9 mouse cellular contexts compared by ENCODE assay signal in genomic region chr1:131797202-131797909, GRCm38 (mm10). TPM values are rescaled to one million over a fixed set of nuclear protein-coding genes. Genes with fewer than 3 reads are reported as not detected.
DNase-seq lines count a peak whose midpoint lies in the region; ATAC-seq and TF ChIP-seq lines count a peak whose summit lies in the region.
"Had no signal": no experiment of that assay in that cellular context is flagged by ENCODE, and none has a peak within 500 bp of the region (broad histone marks: within the 10 kb centered on the region; RNA-seq: fewer than 3 reads in every experiment).

Pm20d1 (plus strand) TSS chr1:131797381.

- no peak for TF ChIP-seq CTCF in lung, embryonic 14.5 days (IDR thresholded peaks at IDR 0.05; ENCODE audit: low read depth)
- no peak for TF ChIP-seq CTCF in olfactory bulb, adult 2 months (IDR thresholded peaks at IDR 0.05; ENCODE audit: insufficient read depth, low read depth, low read length)

- peaks cover 9% of the 10 kb centered on the region for H3K4me1 ChIP-seq in heart, embryonic 16.5 days (ENCODE audit: control insufficient read depth, insufficient read depth, low read length)
- no peaks in the 10 kb centered on the region for H3K4me1 ChIP-seq in kidney, embryonic 16.5 days (ENCODE audit: insufficient read depth, low read length)
- H3K4me1 ChIP-seq in lung, embryonic 14.5 days (ENCODE audit: insufficient read depth), result no peaks in the 10 kb centered on the region
- peaks cover 6% of the 10 kb centered on the region for H3K4me1 ChIP-seq in olfactory bulb, adult 2 months (ENCODE audit: control insufficient read depth, insufficient read depth, low read length)

- peak within 1 kb of the TSS; percentile 61 for H3K27ac ChIP-seq in heart, embryonic 16.5 days (ENCODE audit: low read length)
- no peak within 1 kb of the TSS for H3K27ac ChIP-seq in kidney, embryonic 16.5 days (ENCODE audit: low read length)
- H3K27ac ChIP-seq in lung, embryonic 14.5 days (ENCODE audit: low read depth), result no peak within 1 kb of the TSS
- H3K27ac ChIP-seq in olfactory bulb, adult 2 months (ENCODE audit: insufficient read depth, low read depth, low read length), result no peak within 1 kb of the TSS

- H3K9me3 ChIP-seq in heart, embryonic 16.5 days (replicated peaks; ENCODE audit: control insufficient read depth, low read length), result no peaks in the 10 kb centered on the region
- H3K9me3 ChIP-seq in kidney, embryonic 16.5 days (ENCODE audit: low read length), result no peaks in the 10 kb centered on the region
- H3K9me3 ChIP-seq in lung, embryonic 14.5 days (ENCODE audit: low read depth, low read length), result no peaks in the 10 kb centered on the region
- H3K9me3 ChIP-seq: G1E had no signal

- TF ChIP-seq POLR2A in olfactory bulb, adult 2 months (IDR thresholded peaks at IDR 0.05; ENCODE audit: insufficient read depth, low read depth, low read length), result no peak

- H3K9ac ChIP-seq in heart, embryonic 16.5 days (ENCODE audit: low read length), result peak within 1 kb of the TSS; percentile 70
- H3K9ac ChIP-seq in kidney, embryonic 16.5 days (replicated peaks; ENCODE audit: low read length), result peak within 1 kb of the TSS; percentile 63
- H3K9ac ChIP-seq in lung, embryonic 14.5 days, result peak within 1 kb of the TSS; percentile 10; the same call in 1 of the 2 replicates

- no peaks in the 10 kb centered on the region for H3K36me3 ChIP-seq in heart, embryonic 16.5 days (ENCODE audit: control insufficient read depth, insufficient read depth)
- H3K36me3 ChIP-seq in kidney, embryonic 16.5 days (ENCODE audit: insufficient read depth, low read length), result no peaks in the 10 kb centered on the region
- H3K36me3 ChIP-seq in lung, embryonic 14.5 days (ENCODE audit: insufficient read depth), result no peaks in the 10 kb centered on the region
- H3K36me3 ChIP-seq: G1E had no signal

- ATAC-seq in heart, embryonic 16.5 days (replicated peaks; ENCODE audit: extremely low read depth, insufficient read depth, low FRiP score), result peak; percentile 86
- ATAC-seq in kidney, embryonic 16.5 days (ENCODE audit: low FRiP score, low TSS enrichment), result peak; percentile 80
- no peak for ATAC-seq in lung, embryonic 14.5 days (ENCODE audit: insufficient read depth)

- WGBS in heart, embryonic 16.5 days, result 7% methylated on average over 26 of the region's 26 CpGs
- 8% methylated on average over 26 of the region's 26 CpGs for WGBS in kidney, embryonic 16.5 days
- 9% methylated on average over 26 of the region's 26 CpGs for WGBS in lung, embryonic 14.5 days
- 19% methylated on average over 26 of the region's 26 CpGs for WGBS in olfactory bulb, adult 2 months

- peak; percentile 34 to 36 for DNase-seq in right cerebral cortex, postnatal 10 days (ENCODE audit: low spot score in 2 of 2)
- no peak for DNase-seq in right cerebral cortex, postnatal 25 days
- DNase-seq in fat pad, adult 2 months (ENCODE audit: extremely low read depth, low read depth, low spot score), result peak; percentile 84
- DNase-seq in lung, embryonic 14.5 days, result peak; percentile 25
- DNase-seq in thymus, postnatal 36 days, result no peak

- 0 out of 2 replicates have a peak, but pooled peaks cover 2% of the 10 kb centered on the region for H3K27me3 ChIP-seq in heart, embryonic 16.5 days (ENCODE audit: control insufficient read depth, insufficient read depth, low read length)
- H3K27me3 ChIP-seq in kidney, embryonic 16.5 days (ENCODE audit: insufficient read depth, low read length), result peaks cover 4% of the 10 kb centered on the region; the same call in 1 of the 2 replicates
- H3K27me3 ChIP-seq in lung, embryonic 14.5 days (ENCODE audit: insufficient read depth, low read length), result no peaks in the 10 kb centered on the region

- peak within 1 kb of the TSS; percentile 68 for H3K4me2 ChIP-seq in heart, embryonic 16.5 days (ENCODE audit: low read depth, low read length)
- H3K4me2 ChIP-seq in kidney, embryonic 16.5 days (replicated peaks; ENCODE audit: low read depth, low read length), result peak within 1 kb of the TSS; percentile 63
- peak within 1 kb of the TSS; percentile 49 for H3K4me2 ChIP-seq in lung, embryonic 14.5 days

- H3K4me3 ChIP-seq in heart, embryonic 16.5 days (ENCODE audit: low read length), result peak within 1 kb of the TSS; percentile 45
- H3K4me3 ChIP-seq in kidney, embryonic 16.5 days (ENCODE audit: low read length), result peak within 1 kb of the TSS; percentile 43
- peak within 1 kb of the TSS; percentile 10; the same call in 1 of the 2 replicates for H3K4me3 ChIP-seq in lung, embryonic 14.5 days (ENCODE audit: low read depth, low read length)
- peak within 1 kb of the TSS; percentile 4; the same call in 1 of the 2 replicates for H3K4me3 ChIP-seq in olfactory bulb, adult 2 months (ENCODE audit: insufficient read depth, low read depth, low read length)

RNA-seq across cellular contexts. Expression of gene Pm20d1, which starts in this region (rescaled TPM):
- 2.0 and 2.6 TPM in 2 replicates for polyA plus RNA-seq in heart, embryonic 16.5 days (2015; fragmentation: Nextera tagmentation; extraction: Ambion mirVana)
- 4.2 and 5.0 TPM in 2 replicates for polyA plus RNA-seq in kidney, embryonic 16.5 days (2015; fragmentation: Nextera tagmentation; extraction: Ambion mirVana)
- 0.08 and 0.50 TPM in 2 replicates for polyA plus RNA-seq in lung, embryonic 14.5 days (2014; fragmentation: Nextera tagmentation; extraction: Ambion mirVana)
- polyA plus RNA-seq in olfactory bulb, adult 2 months (2012; ENCODE audit: insufficient read depth, insufficient read length, low replicate concordance, missing spikeins), result not detected in 2 replicates
- polyA plus RNA-seq: G1E had no signal

Comparison
In these comparisons a context has a peak if more than half of its experiments do, and no peak if none do; other contexts are left out.
1. DNase-seq: peak in right cerebral cortex, postnatal 10 days (2 of 2) and fat pad, adult 2 months (single experiment); none in right cerebral cortex, postnatal 25 days (single experiment) and thymus, postnatal 36 days (0 of 2).
2. Peak in DNase-seq, H3K4me3 ChIP-seq, H3K9ac ChIP-seq and H3K4me2 ChIP-seq in lung, embryonic 14.5 days; RNA of the gene not detected or under 1 TPM.
3. H3K9ac ChIP-seq: peak in every context shown above with its lines; median percentile 70 in heart, embryonic 16.5 days; 63 in kidney, embryonic 16.5 days; 10 in lung, embryonic 14.5 days.
4. Peak in every context shown above with its lines, with median percentiles within 50 percentile points of each other: H3K4me2 ChIP-seq and H3K4me3 ChIP-seq.